Mouse (Mus musculus): ENCODE results near the gene 4933402J07Rik. TPM values are rescaled to one million over a fixed set of nuclear protein-coding genes. Genes with fewer than 3 reads are reported as not detected.
A peak's percentile ranks its signal among the peaks of the same experiment; 100 is the strongest.

Gene 4933402J07Rik
- not detected in 2 replicates for polyA plus RNA-seq (2012; rRNA removed)

GRCm38 (mm10) chr8:87563553-87563952, at the start of gene 4933402J07Rik:
TSS of gene 4933402J07Rik (plus strand) at chr8:87563853.
- TF ChIP-seq POLR2A (IDR thresholded peaks at IDR 0.05; ENCODE audit: borderline replicate concordance, extremely low read depth, low read depth, low read length) (no peak), CTCF (IDR thresholded peaks at IDR 0.05; ENCODE audit: insufficient read depth, low read length) (no peak)
- no peak for DNase-seq
- no peaks in the 10 kb centered on the region for H3K4me1 ChIP-seq (ENCODE audit: control insufficient read depth, insufficient read depth, low read length)
- WGBS = 46% methylated on average over 2 of the region's 2 CpGs
- no peak within 1 kb of the TSS for H3K4me3 ChIP-seq (replicated peaks; ENCODE audit: extremely low read depth, low read depth, low read length)

- 94% methylated on average over 3 of the region's 3 CpGs for WGBS
- TF ChIP-seq POLR2A (IDR thresholded peaks at IDR 0.05; ENCODE audit: borderline replicate concordance, extremely low read depth, low read depth, low read length) (no peak), CTCF (IDR thresholded peaks at IDR 0.05; ENCODE audit: insufficient read depth, low read length) (no peak)
- H3K4me1 ChIP-seq (ENCODE audit: control insufficient read depth, insufficient read depth, low read length) = no peaks in the 10 kb centered on the region
- no peak for DNase-seq
- no peak overlapping the region for H3K4me3 ChIP-seq (replicated peaks; ENCODE audit: extremely low read depth, low read depth, low read length)
Observed at GRCm38 (mm10) chr8:87517132-87517531, 46.5 kb upstream of the 4933402J07Rik start.

- TF ChIP-seq POLR2A (IDR thresholded peaks at IDR 0.05; ENCODE audit: borderline replicate concordance, extremely low read depth, low read depth, low read length) (no peak), CTCF (IDR thresholded peaks at IDR 0.05; ENCODE audit: insufficient read depth, low read length) (no peak)
- no peak overlapping the region for H3K4me3 ChIP-seq (replicated peaks; ENCODE audit: extremely low read depth, low read depth, low read length)
- no peaks in the 10 kb centered on the region for H3K4me1 ChIP-seq (ENCODE audit: control insufficient read depth, insufficient read depth, low read length)
- 90% methylated on average over 1 of the region's 1 CpGs for WGBS
- no peak for DNase-seq
Observed at GRCm38 (mm10) chr8:87525006-87525405, 38.6 kb upstream of the 4933402J07Rik start.

- TF ChIP-seq CTCF (IDR thresholded peaks at IDR 0.05; ENCODE audit: insufficient read depth, low read length) = no peak
- Histone ChIP-seq H3K4me1 (ENCODE audit: control insufficient read depth, insufficient read depth, low read length) (no peaks in the 10 kb centered on the region), H3K4me3 (replicated peaks; ENCODE audit: extremely low read depth, low read depth, low read length) (no peak overlapping the region)
- no peak for DNase-seq
- WGBS = 46% methylated on average over 4 of the region's 4 CpGs
Observed at GRCm38 (mm10) chr8:87531176-87531575, 32.5 kb upstream of the 4933402J07Rik start.

- WGBS = 66% methylated on average over 4 of the region's 4 CpGs
- no peaks in the 10 kb centered on the region for H3K4me1 ChIP-seq (ENCODE audit: control insufficient read depth, insufficient read depth, low read length)
- DNase-seq = no peak
- TF ChIP-seq CTCF (IDR thresholded peaks at IDR 0.05; ENCODE audit: insufficient read depth, low read length) (no peak), POLR2A (IDR thresholded peaks at IDR 0.05; ENCODE audit: borderline replicate concordance, extremely low read depth, low read depth, low read length) (no peak)
- H3K4me3 ChIP-seq (replicated peaks; ENCODE audit: extremely low read depth, low read depth, low read length) = no peak overlapping the region
Observed at GRCm38 (mm10) chr8:87533476-87533875, 30.2 kb upstream of the 4933402J07Rik start.

- DNase-seq = no peak
- no peak overlapping the region for H3K4me3 ChIP-seq (replicated peaks; ENCODE audit: extremely low read depth, low read depth, low read length)
- H3K4me1 ChIP-seq (ENCODE audit: control insufficient read depth, insufficient read depth, low read length) = no peaks in the 10 kb centered on the region
- 42% methylated on average over 2 of the region's 2 CpGs for WGBS
- no peak for TF ChIP-seq CTCF (IDR thresholded peaks at IDR 0.05; ENCODE audit: insufficient read depth, low read length)
- TF ChIP-seq POLR2A (IDR thresholded peaks at IDR 0.05; ENCODE audit: borderline replicate concordance, extremely low read depth, low read depth, low read length) = no peak
Observed at GRCm38 (mm10) chr8:87534846-87535245, 28.8 kb upstream of the 4933402J07Rik start.

DNA sequence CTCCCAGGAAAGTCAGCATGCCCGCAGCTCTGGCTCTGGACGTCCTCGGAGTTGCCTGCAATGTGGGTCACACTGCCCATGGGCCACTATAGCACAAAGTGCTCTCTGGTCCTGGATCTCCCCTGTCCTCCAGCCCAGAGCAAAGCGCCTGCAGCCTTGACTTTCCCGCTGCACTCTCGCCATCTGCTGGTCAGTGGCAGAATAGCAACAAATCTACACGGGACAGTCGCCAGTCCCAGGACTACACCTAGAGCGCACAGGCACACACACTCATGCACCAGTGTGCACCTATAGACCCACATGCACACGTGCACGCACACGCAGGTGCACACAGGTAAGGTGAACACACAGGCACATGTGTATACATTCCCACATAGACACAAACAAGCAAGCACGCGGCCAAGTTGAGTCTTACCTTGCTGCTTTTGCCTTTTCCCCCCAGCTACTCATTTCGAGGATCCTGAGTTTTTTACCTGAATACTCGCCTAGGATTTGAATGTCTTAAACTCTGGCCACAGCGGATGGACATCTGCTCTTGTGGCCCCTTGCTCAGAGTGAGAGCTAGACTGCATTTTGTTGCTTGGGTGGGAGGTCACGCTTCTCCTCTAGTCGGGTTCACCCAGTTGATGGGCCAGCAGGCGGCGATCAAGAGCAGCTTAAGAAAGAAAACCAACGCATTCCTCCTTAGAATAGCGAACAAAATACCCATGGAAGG, 26.9 kb upstream of the 4933402J07Rik start:
- peak; percentile 91 for TF ChIP-seq CTCF (IDR thresholded peaks at IDR 0.05; ENCODE audit: insufficient read depth, low read length)
- TF ChIP-seq POLR2A (IDR thresholded peaks at IDR 0.05; ENCODE audit: borderline replicate concordance, extremely low read depth, low read depth, low read length) = no peak
- H3K4me3 ChIP-seq (replicated peaks; ENCODE audit: extremely low read depth, low read depth, low read length) = no peak overlapping the region
- peak; percentile 68 for DNase-seq
- 7% methylated on average over 23 of the region's 23 CpGs for WGBS
- no peaks in the 10 kb centered on the region for H3K4me1 ChIP-seq (ENCODE audit: control insufficient read depth, insufficient read depth, low read length)

- WGBS = 26% methylated on average over 15 of the region's 15 CpGs
- H3K4me1 ChIP-seq (ENCODE audit: control insufficient read depth, insufficient read depth, low read length) = no peaks in the 10 kb centered on the region
- no peak for DNase-seq
- TF ChIP-seq POLR2A (IDR thresholded peaks at IDR 0.05; ENCODE audit: borderline replicate concordance, extremely low read depth, low read depth, low read length) = no peak
- no peak for TF ChIP-seq CTCF (IDR thresholded peaks at IDR 0.05; ENCODE audit: insufficient read depth, low read length)
- H3K4me3 ChIP-seq (replicated peaks; ENCODE audit: extremely low read depth, low read depth, low read length) = no peak overlapping the region
Observed at GRCm38 (mm10) chr8:87539829-87540394, 23.7 kb upstream of the 4933402J07Rik start.

DNA sequence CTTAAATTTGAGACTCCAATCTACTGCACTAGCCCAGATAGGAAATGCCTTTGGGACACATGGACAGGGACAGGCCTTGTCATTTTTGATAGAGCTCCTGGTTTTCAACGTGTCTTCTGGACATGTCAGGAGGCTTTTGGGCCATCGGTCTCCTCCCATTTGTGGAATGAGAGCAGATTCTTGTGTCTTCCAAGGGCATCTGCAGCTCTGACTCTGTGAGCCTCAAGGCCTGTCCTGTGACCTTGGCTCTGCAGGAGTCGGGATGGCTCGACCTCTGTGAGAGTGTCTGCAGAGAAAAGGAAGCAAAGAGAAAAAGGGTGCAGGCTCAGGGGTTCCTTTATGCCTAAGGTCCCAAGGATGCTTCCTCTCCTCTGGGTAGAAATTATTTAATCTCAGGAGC, 13.8 kb upstream of the 4933402J07Rik start:
- WGBS = 56% methylated on average over 4 of the region's 4 CpGs
- Histone ChIP-seq H3K4me1 (ENCODE audit: control insufficient read depth, insufficient read depth, low read length) (no peaks in the 10 kb centered on the region), H3K4me3 (replicated peaks; ENCODE audit: extremely low read depth, low read depth, low read length) (no peak overlapping the region)
- DNase-seq = no peak
- TF ChIP-seq CTCF (IDR thresholded peaks at IDR 0.05; ENCODE audit: insufficient read depth, low read length) (no peak), POLR2A (IDR thresholded peaks at IDR 0.05; ENCODE audit: borderline replicate concordance, extremely low read depth, low read depth, low read length) (no peak)

DNA sequence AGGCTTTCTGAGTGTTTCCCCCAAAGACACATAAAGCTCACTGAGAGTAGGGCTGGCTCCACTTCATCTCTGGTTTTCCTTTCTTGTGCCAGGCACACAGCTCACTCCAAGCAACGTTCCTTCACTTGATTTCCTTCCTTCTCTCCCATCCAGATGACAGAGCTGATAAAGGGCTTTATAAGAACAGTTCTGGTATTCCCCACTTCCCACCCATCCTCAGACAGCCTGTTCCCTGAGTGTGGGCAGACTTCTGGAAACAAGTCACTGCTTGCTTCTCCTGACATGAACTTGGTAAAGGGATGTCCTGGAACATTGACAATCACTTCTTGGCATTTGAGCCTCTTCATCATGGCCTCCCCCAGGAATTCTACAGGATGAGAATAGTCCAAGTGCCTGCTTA, 10.9 kb upstream of the 4933402J07Rik start:
- H3K4me3 ChIP-seq (replicated peaks; ENCODE audit: extremely low read depth, low read depth, low read length) = no peak overlapping the region
- no peak for DNase-seq
- H3K4me1 ChIP-seq (ENCODE audit: control insufficient read depth, insufficient read depth, low read length) = no peaks in the 10 kb centered on the region
- 9% methylated on average over 1 of the region's 1 CpGs for WGBS
- TF ChIP-seq POLR2A (IDR thresholded peaks at IDR 0.05; ENCODE audit: borderline replicate concordance, extremely low read depth, low read depth, low read length) (no peak), CTCF (IDR thresholded peaks at IDR 0.05; ENCODE audit: insufficient read depth, low read length) (no peak)

All from lung, adult 2 months (tissue).